Mouse (Mus musculus): Measurements from ENCODE around the gene Sppl2b. TPM values are rescaled to one million over a fixed set of nuclear protein-coding genes. Genes with fewer than 3 reads are reported as not detected.

Sppl2b gene
- polyA plus RNA-seq, 1 experiment from 2014 or later, result 34.2 TPM

DNA sequence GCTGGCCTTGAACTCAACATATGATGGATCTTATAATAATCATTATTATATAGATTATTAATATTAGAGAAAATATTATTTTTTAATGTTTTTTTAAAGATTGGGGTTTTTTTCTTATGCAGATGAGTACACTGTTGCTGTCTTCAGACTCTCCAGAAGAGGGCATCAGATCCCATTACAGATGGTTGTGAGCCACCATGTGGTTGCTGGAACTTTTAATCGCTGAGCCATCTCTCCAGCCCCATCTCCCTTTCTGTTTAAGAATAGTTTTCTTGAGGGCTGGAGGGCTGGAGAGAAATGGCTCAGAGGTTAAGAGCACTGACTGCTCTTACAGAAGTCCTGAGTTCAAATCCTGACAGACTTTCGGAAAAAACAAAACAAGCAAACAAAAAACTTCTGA lies 33.1 kb upstream of the Sppl2b start:
- ATAC-seq (ENCODE audit: insufficient read depth, low FRiP score, low TSS enrichment), result no peak
- no peaks in the 10 kb centered on the region for H3K27me3 ChIP-seq (ENCODE audit: control insufficient read depth, insufficient read depth, low read length)
- no peak overlapping the region for H3K4me3 ChIP-seq (ENCODE audit: low read depth, low read length)
- WGBS, result 49% methylated on average over 2 of the region's 2 CpGs
- H3K4me1 ChIP-seq (ENCODE audit: control insufficient read depth, insufficient read depth, low read length), result no peaks in the 10 kb centered on the region
- no peak overlapping the region for H3K27ac ChIP-seq (ENCODE audit: low read depth, low read length)
- H3K9ac ChIP-seq (ENCODE audit: low read length), result no peak overlapping the region
- H3K36me3 ChIP-seq (ENCODE audit: control insufficient read depth, insufficient read depth, low read length), result no peaks in the 10 kb centered on the region
- H3K9me3 ChIP-seq (ENCODE audit: control insufficient read depth, low read length), result no peaks in the 10 kb centered on the region
- no peak for DNase-seq (ENCODE audit: low spot score)
- H3K4me2 ChIP-seq (ENCODE audit: low read depth), result no peak overlapping the region

DNA sequence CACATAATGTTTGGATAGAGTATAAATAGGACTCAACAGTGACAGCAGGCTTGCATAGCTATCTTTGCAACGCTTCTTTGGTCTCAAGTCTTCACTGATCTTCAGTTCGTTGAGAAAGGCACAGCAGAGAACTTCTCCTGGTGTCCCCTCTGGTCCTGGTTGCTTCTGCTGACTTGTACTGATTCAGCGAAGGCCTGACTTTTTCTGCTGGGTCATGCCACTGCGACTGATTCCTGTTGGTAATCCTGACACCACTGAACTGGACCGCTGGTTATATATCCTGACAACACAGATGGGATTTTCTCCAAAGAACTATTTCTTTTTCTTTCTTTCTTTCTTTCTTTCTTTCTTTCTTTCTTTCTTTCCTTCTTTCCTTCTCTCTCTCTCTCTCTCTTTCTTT lies 32.5 kb upstream of the Sppl2b start:
- H3K36me3 ChIP-seq (ENCODE audit: control insufficient read depth, insufficient read depth, low read length), result no peaks in the 10 kb centered on the region
- peaks cover 3% of the 10 kb centered on the region for H3K4me1 ChIP-seq (ENCODE audit: control insufficient read depth, insufficient read depth, low read length)
- DNase-seq (ENCODE audit: low spot score) (no peak), ATAC-seq (ENCODE audit: insufficient read depth, low FRiP score, low TSS enrichment) (no peak)
- no peak overlapping the region for H3K4me3 ChIP-seq (ENCODE audit: low read depth, low read length)
- H3K27me3 ChIP-seq (ENCODE audit: control insufficient read depth, insufficient read depth, low read length), result no peaks in the 10 kb centered on the region
- no peak overlapping the region for H3K27ac ChIP-seq (ENCODE audit: low read depth, low read length)
- H3K9me3 ChIP-seq (ENCODE audit: control insufficient read depth, low read length), result no peaks in the 10 kb centered on the region
- H3K9ac ChIP-seq (ENCODE audit: low read length), result no peak overlapping the region
- no peak overlapping the region for H3K4me2 ChIP-seq (ENCODE audit: low read depth)
- 93% methylated on average over 5 of the region's 5 CpGs for WGBS

DNA sequence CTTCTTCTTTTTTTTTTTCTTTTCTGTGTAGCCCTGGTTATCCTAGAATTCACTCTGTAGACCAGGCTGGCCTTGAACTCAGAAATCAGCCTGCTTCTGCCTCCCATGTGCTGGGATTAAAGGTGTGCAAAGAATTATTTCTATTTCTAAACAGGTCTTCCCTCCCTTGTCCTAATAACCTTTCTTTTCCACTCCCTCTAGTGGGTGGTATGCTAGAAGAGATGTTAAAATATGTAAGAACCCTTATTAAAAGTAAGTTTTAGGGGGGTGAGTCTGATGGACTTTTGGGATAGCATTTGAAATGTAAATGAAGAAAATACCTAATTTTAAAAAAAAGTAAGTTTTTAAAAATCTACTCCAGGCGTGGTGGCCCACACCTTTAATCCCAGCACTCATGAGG lies 31.8 kb upstream of the Sppl2b start:
- no peak overlapping the region for H3K4me3 ChIP-seq (ENCODE audit: low read depth, low read length)
- peaks cover 8% of the 10 kb centered on the region for H3K4me1 ChIP-seq (ENCODE audit: control insufficient read depth, insufficient read depth, low read length)
- no peaks in the 10 kb centered on the region for H3K36me3 ChIP-seq (ENCODE audit: control insufficient read depth, insufficient read depth, low read length)
- no peaks in the 10 kb centered on the region for H3K9me3 ChIP-seq (ENCODE audit: control insufficient read depth, low read length)
- H3K27me3 ChIP-seq (ENCODE audit: control insufficient read depth, insufficient read depth, low read length), result no peaks in the 10 kb centered on the region
- no peak for ATAC-seq (ENCODE audit: insufficient read depth, low FRiP score, low TSS enrichment)
- 100% methylated on average over 1 of the region's 1 CpGs for WGBS
- no peak overlapping the region for H3K9ac ChIP-seq (ENCODE audit: low read length)
- no peak overlapping the region for H3K27ac ChIP-seq (ENCODE audit: low read depth, low read length)
- H3K4me2 ChIP-seq (ENCODE audit: low read depth), result no peak overlapping the region
- no peak for DNase-seq (ENCODE audit: low spot score)

DNA sequence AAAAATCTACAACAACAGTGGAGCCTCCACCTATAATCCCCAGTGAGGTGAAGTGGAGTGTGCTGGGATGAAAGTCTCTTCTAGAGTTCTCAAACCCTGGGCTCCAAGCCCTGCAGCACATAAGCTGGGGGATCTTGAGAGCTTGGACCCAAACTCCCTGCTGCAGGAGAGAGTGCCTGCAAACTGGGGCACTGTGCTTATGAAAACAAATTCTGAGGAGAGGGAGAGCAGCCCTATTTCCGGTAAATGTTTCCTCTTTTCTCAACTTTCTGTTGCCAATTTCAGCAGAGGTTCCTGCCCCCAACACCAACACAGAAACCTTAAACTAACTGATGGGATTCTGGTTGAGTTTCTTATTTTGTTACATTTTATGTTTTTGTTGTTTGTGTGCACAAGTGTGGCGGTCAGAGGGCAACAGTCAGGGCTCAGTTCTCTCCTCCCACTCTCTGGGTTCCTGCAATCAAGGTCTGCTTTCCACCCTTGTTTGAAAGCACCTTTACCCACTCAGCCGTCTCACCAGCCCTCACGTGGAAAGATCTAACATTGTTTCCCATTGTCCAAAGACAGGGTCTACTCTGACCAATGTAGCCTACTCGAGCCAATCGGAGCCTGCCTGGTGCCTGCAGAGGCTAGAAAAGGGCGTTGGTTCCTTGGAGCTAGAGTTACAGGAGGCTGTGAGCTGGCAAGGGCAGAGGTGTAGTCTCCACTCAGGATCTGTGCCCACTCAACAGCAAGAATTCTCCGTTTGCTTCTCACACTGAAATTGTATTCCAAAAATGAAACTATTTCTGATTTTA lies 31.0 kb upstream of the Sppl2b start:
- no peak overlapping the region for H3K4me3 ChIP-seq (ENCODE audit: low read depth, low read length)
- DNase-seq (ENCODE audit: low spot score), result no peak
- 68% methylated on average over 8 of the region's 8 CpGs for WGBS

DNA sequence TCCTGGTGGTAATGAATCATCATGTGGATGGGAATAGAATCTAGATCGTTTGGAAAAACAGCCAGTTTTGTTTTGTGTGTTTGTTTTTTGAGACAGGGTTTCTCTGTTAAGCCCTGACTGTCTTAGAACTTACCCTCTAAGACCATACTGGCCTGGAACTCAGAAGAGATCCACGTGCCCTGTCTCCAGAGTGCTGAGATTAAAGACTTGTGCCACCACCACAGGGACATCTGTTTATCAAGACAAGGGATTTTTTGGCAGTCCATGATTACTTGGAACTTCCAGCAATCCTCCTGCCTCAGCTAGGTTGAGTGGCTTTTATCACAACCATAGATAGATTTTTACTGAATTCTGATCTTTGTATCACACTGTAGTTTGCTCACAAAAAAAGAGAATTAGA lies 30.2 kb upstream of the Sppl2b start:
- H3K4me1 ChIP-seq (ENCODE audit: control insufficient read depth, insufficient read depth, low read length), result peaks cover 8% of the 10 kb centered on the region
- H3K9me3 ChIP-seq (ENCODE audit: control insufficient read depth, low read length), result no peaks in the 10 kb centered on the region
- H3K27ac ChIP-seq (ENCODE audit: low read depth, low read length), result no peak overlapping the region
- 78% methylated on average over 2 of the region's 2 CpGs for WGBS
- H3K4me3 ChIP-seq (ENCODE audit: low read depth, low read length), result no peak overlapping the region
- no peak overlapping the region for H3K4me2 ChIP-seq (ENCODE audit: low read depth)
- ATAC-seq (ENCODE audit: insufficient read depth, low FRiP score, low TSS enrichment) (no peak), DNase-seq (ENCODE audit: low spot score) (no peak)
- H3K9ac ChIP-seq (ENCODE audit: low read length), result no peak overlapping the region
- H3K27me3 ChIP-seq (ENCODE audit: control insufficient read depth, insufficient read depth, low read length), result no peaks in the 10 kb centered on the region
- peaks cover 3% of the 10 kb centered on the region for H3K36me3 ChIP-seq (ENCODE audit: control insufficient read depth, insufficient read depth, low read length)

More for the DNA sequence above, 31.0 kb upstream of the Sppl2b start:
- H3K36me3 ChIP-seq (ENCODE audit: control insufficient read depth, insufficient read depth, low read length), result no peaks in the 10 kb centered on the region
- no peak for ATAC-seq (ENCODE audit: insufficient read depth, low FRiP score, low TSS enrichment)
- no peak overlapping the region for H3K4me2 ChIP-seq (ENCODE audit: low read depth)
- H3K27ac ChIP-seq (ENCODE audit: low read depth, low read length), result no peak overlapping the region
- H3K4me1 ChIP-seq (ENCODE audit: control insufficient read depth, insufficient read depth, low read length), result peaks cover 8% of the 10 kb centered on the region
- H3K27me3 ChIP-seq (ENCODE audit: control insufficient read depth, insufficient read depth, low read length), result no peaks in the 10 kb centered on the region
- H3K9ac ChIP-seq (ENCODE audit: low read length), result no peak overlapping the region
- no peaks in the 10 kb centered on the region for H3K9me3 ChIP-seq (ENCODE audit: control insufficient read depth, low read length)

DNA sequence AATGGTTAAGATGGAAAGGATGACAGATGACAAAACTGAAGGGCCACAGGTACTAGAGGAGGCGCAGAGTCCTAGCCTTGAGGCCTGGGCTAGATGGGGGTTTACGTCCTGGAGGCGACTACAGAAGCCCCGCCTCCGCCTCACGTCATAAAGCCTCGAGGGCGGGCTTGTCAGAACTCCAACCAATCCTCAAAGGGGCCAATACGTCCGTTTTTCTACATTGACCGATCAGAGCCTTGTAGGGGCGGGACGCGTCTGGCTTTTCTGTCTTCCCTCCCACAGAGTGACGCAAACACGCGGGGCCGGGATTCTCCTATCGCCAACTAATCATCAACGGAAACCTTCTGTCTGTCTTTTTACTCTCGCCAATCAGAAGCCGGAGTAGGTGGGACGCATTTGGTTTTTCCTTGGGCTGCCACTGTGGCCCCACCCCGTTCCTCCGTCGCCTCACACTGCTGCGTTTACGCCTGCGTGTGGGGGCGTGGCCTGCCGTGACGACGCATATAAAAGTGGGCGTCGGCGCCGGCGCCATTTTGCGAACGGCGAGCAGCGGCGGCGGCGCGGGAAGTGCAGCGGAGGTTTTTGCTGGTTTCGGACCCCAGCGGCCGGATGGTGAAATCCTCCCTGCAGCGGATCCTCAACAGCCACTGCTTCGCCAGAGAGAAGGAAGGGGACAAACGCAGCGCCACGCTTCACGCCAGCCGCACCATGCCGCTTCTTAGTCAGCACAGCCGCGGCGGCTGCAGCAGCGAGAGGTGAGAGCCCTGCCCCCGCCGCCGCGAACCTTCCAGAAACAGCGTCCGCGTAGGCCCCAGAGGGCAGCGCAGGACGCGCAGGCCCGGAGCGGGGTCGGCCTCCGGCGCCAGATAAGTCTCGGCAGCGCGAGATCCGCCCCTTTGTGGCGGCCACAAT lies 28.7 kb upstream of the Sppl2b start, which contains the start of gene Oaz1:
Gene Oaz1 (plus strand): TSS at position 506 of the 912 bp plus-strand sequence.
- no peaks in the 10 kb centered on the region for H3K27me3 ChIP-seq (ENCODE audit: control insufficient read depth, insufficient read depth, low read length)
- H3K9ac ChIP-seq (ENCODE audit: low read length), result peak within 1 kb of the TSS; percentile 92
- ATAC-seq (ENCODE audit: insufficient read depth, low FRiP score, low TSS enrichment) (peak; percentile 95), DNase-seq (ENCODE audit: low spot score) (peak; percentile 99)
- no peaks in the 10 kb centered on the region for H3K9me3 ChIP-seq (ENCODE audit: control insufficient read depth, low read length)
- H3K4me1 ChIP-seq (ENCODE audit: control insufficient read depth, insufficient read depth, low read length), result peaks cover 14% of the 10 kb centered on the region
- peaks cover 4% of the 10 kb centered on the region for H3K36me3 ChIP-seq (ENCODE audit: control insufficient read depth, insufficient read depth, low read length)
- under 1% methylated on average over 74 of the region's 82 CpGs for WGBS
- peak within 1 kb of the TSS; percentile 81 for H3K4me3 ChIP-seq (ENCODE audit: low read depth, low read length)
- peak within 1 kb of the TSS; percentile 76 for H3K27ac ChIP-seq (ENCODE audit: low read depth, low read length)
- peak within 1 kb of the TSS; percentile 96 for H3K4me2 ChIP-seq (ENCODE audit: low read depth)

DNA sequence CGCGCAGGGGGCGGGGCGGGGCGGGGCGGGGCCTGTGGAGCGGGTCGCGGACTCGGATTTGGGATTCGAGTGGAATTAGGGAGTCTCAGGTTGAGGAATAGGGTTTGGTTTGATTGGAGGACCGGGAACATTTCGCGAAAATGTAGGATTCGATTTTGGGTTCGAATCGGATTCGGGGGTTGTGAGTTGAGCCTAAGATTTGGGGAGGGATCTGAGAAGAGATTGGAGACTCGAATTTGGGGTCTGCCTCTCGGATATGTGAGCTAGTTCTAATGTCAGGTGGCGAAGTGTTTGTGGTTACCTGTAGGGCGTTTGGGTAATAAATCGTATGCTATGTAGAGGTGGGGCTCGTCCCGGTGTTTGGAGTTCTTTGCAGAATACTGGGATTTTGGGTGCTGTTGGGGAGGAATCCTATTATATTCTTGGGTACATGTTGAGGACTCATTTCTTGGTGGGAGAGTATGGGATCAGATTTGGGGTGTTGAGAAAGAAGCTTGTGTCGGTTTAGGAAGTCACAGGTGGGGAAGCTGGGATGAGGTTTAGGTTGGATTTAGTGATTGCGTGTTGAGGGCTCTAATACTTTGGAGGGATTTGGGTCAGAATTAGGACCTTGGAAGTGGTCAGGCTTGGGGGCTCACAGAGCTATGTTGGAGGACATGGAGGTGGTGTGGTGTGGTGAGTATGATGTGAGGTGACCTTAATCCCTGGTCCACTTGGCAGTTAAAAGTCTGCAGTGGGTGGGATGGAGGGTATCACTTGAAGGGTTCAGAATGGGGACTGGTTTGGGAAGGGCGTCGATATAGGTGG lies 27.8 kb upstream of the Sppl2b start:
- ATAC-seq (ENCODE audit: insufficient read depth, low FRiP score, low TSS enrichment) (no peak), DNase-seq (ENCODE audit: low spot score) (no peak)
- Histone ChIP-seq H3K4me3 (ENCODE audit: low read depth, low read length) (peak overlapping the region; percentile 81), H3K9me3 (ENCODE audit: control insufficient read depth, low read length) (no peaks in the 10 kb centered on the region), H3K9ac (ENCODE audit: low read length) (peak overlapping the region; percentile 92), H3K4me2 (ENCODE audit: low read depth) (peak overlapping the region; percentile 96), H3K36me3 (ENCODE audit: control insufficient read depth, insufficient read depth, low read length) (peaks cover 4% of the 10 kb centered on the region), H3K27me3 (ENCODE audit: control insufficient read depth, insufficient read depth, low read length) (no peaks in the 10 kb centered on the region), H3K4me1 (ENCODE audit: control insufficient read depth, insufficient read depth, low read length) (peaks cover 16% of the 10 kb centered on the region), H3K27ac (ENCODE audit: low read depth, low read length) (peak overlapping the region; percentile 76)
- 9% methylated on average over 29 of the region's 29 CpGs for WGBS

DNA sequence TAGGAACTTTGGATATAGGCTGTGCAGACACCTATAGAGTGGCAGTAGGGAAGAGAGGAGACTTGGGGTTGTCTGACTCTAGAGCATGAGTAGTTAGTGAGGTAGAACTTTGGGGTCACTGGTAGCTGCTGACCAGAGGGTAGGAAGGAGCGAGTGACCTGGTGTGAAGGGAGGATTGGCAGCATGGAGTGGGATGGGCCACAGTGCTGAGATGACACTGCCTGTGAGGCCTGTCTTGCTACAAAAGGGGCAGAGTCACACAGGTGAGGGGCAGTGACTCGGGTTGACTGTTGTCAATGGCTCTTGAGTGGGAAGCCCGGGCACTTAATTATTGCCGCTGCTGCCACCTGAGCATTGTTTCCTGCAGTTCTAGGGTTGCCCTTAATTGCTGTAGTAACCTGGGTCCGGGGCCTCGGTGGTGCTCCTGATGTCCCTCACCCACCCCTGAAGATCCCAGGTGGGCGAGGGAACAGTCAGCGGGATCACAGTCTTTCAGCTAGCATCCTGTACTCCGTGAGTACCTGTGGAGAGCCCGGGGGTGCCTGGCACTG lies 27.1 kb upstream of the Sppl2b start:
- Histone ChIP-seq H3K9me3 (ENCODE audit: control insufficient read depth, low read length) (no peaks in the 10 kb centered on the region), H3K4me1 (ENCODE audit: control insufficient read depth, insufficient read depth, low read length) (peaks cover 16% of the 10 kb centered on the region), H3K4me2 (ENCODE audit: low read depth) (peak overlapping the region; percentile 96), H3K36me3 (ENCODE audit: control insufficient read depth, insufficient read depth, low read length) (peaks cover 4% of the 10 kb centered on the region), H3K27me3 (ENCODE audit: control insufficient read depth, insufficient read depth, low read length) (no peaks in the 10 kb centered on the region), H3K9ac (ENCODE audit: low read length) (peak overlapping the region; percentile 92), H3K27ac (ENCODE audit: low read depth, low read length) (no peak overlapping the region), H3K4me3 (ENCODE audit: low read depth, low read length) (peak overlapping the region; percentile 81)
- DNase-seq (ENCODE audit: low spot score) (no peak), ATAC-seq (ENCODE audit: insufficient read depth, low FRiP score, low TSS enrichment) (no peak)
- WGBS, result 84% methylated on average over 9 of the region's 10 CpGs
